Mouse (Mus musculus): ENCODE results near the gene Rbms1.

Rbms1 gene

GRCm38 (mm10) chr2:60712891-60713290 lies 250.1 kb downstream of the Rbms1 start:
- DNase-seq (ENCODE audit: low spot score in 2 of 2): no peak

GRCm38 (mm10) chr2:60712483-60712882 lies 250.5 kb downstream of the Rbms1 start:
- no peak for DNase-seq (ENCODE audit: low spot score in 2 of 2)

GRCm38 (mm10) chr2:60711098-60711880 lies 251.7 kb downstream of the Rbms1 start:
- DNase-seq (ENCODE audit: low spot score in 2 of 2): no peak

GRCm38 (mm10) chr2:60710317-60710716 lies 252.7 kb downstream of the Rbms1 start:
- DNase-seq (ENCODE audit: low spot score in 2 of 2): no peak

GRCm38 (mm10) chr2:60708671-60709070 lies 254.3 kb downstream of the Rbms1 start:
- no peak for DNase-seq (ENCODE audit: low spot score in 2 of 2)

GRCm38 (mm10) chr2:60706866-60707265 lies 256.1 kb downstream of the Rbms1 start:
- no peak for DNase-seq (ENCODE audit: low spot score in 2 of 2)

- no peak for DNase-seq (ENCODE audit: low spot score in 2 of 2)
Observed at GRCm38 (mm10) chr2:60705426-60705825, 257.6 kb downstream of the Rbms1 start.

- no peak for DNase-seq (ENCODE audit: low spot score in 2 of 2)
Observed at GRCm38 (mm10) chr2:60703315-60703714, 259.7 kb downstream of the Rbms1 start.

GRCm38 (mm10) chr2:60700956-60701355 lies 262.0 kb downstream of the Rbms1 start:
- DNase-seq (ENCODE audit: low spot score in 2 of 2): no peak

All from left cerebral cortex, adult 9 months (tissue).